Mouse (Mus musculus): ENCODE measurements around the gene Spon1. TPM values are rescaled to one million over a fixed set of nuclear protein-coding genes. Genes with fewer than 3 reads are reported as not detected.

Gene Spon1
- total RNA-seq, 1 experiment from 2014 or later, result not detected

GRCm38 (mm10) chr7:114074595-114074994, 308.8 kb downstream of the Spon1 start:
- no peak for ATAC-seq (replicated peaks; ENCODE audit: low read depth, poor library complexity, severe bottlenecking)

DNA sequence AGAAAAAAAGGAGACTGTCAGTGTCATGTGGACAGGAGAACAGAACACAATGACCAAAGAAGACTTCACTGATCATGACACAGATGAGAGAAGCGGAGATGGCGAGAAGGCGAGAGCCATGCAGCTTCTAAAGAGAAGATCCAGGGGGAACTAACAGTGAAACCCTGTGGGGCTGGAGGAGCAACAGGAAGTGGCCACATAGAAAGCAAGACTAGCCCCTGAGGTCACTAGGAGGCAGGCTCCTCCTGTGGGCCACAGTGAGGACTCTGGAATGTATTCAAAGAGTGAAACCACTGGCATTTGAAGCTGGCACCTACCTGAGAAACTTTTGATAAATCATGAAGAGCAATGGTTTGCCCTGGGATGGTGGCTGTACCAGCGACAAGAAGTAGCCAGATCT, 313.5 kb downstream of the Spon1 start:
- no peak; the same call in 1 of the 2 replicates for ATAC-seq (replicated peaks; ENCODE audit: low read depth, poor library complexity, severe bottlenecking)

DNA sequence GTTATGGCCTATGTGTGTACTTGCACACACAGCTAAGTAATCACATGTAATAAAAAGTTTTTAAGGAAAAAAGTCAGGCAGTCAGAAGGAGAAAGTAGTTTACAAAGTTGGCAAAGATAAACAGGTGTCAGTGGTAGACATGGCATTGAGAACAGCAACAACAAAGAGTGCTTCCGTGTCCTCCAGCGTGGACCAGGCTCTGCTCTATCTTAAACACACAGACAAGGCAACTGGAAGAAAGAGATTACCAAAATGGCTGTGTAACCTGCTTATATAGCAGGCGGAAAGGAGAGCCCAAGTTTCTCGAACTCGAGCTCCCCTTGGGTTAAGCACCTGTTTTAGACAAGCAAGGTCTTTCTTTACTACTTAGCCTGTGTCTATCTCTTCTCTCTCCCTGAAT, 314.5 kb downstream of the Spon1 start:
- no peak for ATAC-seq (replicated peaks; ENCODE audit: low read depth, poor library complexity, severe bottlenecking)

DNA sequence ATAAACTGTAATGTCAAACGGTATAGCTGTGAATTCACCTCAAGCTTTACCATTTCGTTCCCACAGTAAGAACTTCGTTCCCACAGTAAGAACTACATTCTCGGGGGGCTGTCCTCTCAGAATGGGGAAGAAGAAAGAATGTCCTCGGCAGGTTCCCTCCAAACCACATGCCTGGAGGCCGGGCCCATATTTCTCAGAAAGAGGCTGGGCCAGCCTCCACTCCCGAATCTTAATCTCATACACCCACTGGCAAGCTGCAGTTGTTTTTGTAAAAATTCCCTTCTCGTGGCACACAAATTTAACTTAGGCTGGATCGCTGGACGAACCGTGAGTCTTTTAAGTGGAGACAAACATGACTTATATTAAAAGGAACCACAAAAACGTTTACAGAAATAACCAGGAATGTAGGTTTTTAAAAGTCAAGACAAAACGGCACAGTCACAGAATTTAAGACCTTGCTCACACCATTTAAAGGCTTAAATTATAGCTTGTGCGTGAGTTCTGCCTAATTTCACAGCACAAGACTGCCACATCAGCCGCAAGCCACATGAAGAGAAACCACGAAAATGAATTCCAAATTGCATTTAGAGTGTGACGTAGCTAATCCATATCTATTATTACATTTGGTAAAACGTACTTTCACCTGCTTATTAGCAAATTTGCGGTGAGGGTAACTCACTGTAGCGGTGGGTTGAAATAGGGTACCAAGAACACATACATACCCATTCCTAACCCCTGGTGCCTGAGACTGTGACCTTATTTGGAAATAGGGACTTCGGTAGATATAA, 316.0 kb downstream of the Spon1 start:
- ATAC-seq (replicated peaks; ENCODE audit: low read depth, poor library complexity, severe bottlenecking), result peak; percentile 42; the same call in 1 of the 2 replicates

DNA sequence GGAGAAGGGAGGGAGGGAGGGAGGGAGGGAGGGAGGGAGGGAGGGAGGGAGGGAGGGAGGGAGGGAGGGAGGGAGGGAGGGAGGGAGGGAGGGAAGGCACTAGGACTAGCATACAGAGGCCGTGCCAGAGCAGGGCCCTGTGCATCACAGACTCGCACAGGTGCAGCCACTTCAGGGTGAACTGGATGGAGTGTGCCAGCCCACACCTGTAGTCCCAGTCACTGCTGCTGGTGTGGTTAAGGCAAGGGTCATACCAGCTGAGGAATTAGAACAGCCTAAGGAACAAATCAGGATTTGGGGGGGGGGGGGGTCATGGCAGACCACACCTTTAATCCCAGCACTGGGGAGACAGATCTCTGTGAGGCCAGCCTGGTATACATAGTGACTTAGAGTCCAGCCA, 317.3 kb downstream of the Spon1 start:
- no peak for ATAC-seq (replicated peaks; ENCODE audit: low read depth, poor library complexity, severe bottlenecking)

DNA sequence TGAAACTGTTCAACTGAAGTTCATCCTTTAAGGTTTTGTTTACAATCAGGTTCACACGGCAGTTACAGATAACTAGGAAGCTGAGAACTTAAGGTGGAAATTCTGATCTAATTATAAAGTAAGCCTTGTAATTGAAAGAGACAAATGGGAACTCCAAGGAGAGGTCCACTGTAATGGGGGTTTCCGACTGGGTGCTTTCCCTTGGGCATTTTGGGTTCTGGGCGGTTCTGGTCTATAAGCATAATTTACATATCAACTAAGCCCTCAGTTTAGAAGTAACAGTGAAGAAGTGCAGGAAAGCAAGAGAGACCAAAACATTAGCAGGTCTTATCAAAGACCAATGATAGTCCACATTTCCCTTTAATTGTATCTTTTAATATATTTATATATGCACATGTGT, 318.0 kb downstream of the Spon1 start:
- ATAC-seq (replicated peaks; ENCODE audit: low read depth, poor library complexity, severe bottlenecking), result no peak

DNA sequence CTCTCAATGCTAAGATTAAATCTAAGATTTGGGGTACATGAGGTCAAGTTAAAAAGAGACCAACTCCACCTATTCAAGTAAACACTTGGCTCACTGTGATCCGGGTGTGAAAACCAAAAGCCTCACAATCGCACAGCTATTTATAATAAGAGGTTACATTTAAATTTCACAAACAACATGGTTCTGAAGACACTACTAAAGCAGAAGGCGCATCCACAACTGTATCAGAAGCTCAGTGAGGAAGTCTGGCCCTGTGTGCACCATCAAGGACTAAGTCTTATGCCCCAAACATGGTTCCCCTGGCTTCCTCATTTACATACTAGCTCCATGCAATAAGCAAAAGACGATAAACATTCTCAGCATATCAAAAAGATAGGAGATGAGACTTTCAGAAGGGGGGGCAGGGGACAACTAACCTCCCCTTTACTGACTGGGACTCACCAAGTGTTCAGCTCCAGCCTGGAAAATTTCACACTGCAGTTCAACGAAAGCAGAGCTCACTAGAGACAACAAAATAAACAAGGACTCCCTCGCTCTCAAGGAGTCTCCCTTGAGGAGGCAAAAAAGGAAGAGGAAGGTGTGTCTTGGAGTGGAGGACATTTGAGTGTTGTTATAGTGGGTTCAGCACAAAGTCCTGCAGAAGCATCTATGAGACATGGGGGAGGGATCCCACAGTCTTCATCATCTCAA, 320.4 kb downstream of the Spon1 start:
- ATAC-seq (replicated peaks; ENCODE audit: low read depth, poor library complexity, severe bottlenecking), result 0 out of 2 replicates have a peak, but pooled peaks have one; percentile 22

GRCm38 (mm10) chr7:114087341-114087740, 321.5 kb downstream of the Spon1 start:
- no peak for ATAC-seq (replicated peaks; ENCODE audit: low read depth, poor library complexity, severe bottlenecking)

GRCm38 (mm10) chr7:114087986-114088385, 322.2 kb downstream of the Spon1 start:
- no peak for ATAC-seq (replicated peaks; ENCODE audit: low read depth, poor library complexity, severe bottlenecking)

- no peak for ATAC-seq (replicated peaks; ENCODE audit: low read depth, poor library complexity, severe bottlenecking)
Measured at GRCm38 (mm10) chr7:114088918-114089317, 323.1 kb downstream of the Spon1 start.

GRCm38 (mm10) chr7:114090231-114090630, 324.4 kb downstream of the Spon1 start:
- no peak for ATAC-seq (replicated peaks; ENCODE audit: low read depth, poor library complexity, severe bottlenecking)

- ATAC-seq (replicated peaks; ENCODE audit: low read depth, poor library complexity, severe bottlenecking), result no peak
Measured at GRCm38 (mm10) chr7:114090892-114091545, 325.2 kb downstream of the Spon1 start.

Measured in common myeloid progenitor, adult 5-6 weeks (primary cell).